Mouse (Mus musculus) neural tube, embryonic 14.5 days (tissue): ENCODE data around the gene Olfr1475. TPM values are rescaled to one million over a fixed set of nuclear protein-coding genes. Genes with fewer than 3 reads are reported as not detected.
"Not testable (repeated sequence)": the region's sequence is repeated elsewhere in the genome, so short reads cannot be mapped to it uniquely, and the experiment has no call there.

Experiments used
- ATAC-seq: fragments of 200-750 bp; cut with Nextera tagmentation; 2 replicates; pipeline ENCODE4 v1.8.0; 2017; ENCODE audit warnings: low read depth, mild to moderate bottlenecking, moderate TSS enrichment, moderate library complexity
- H3K27ac ChIP-seq: fragments of 300-500 bp; sonication (generic); 2 replicates; pipeline ENCODE4 v1.5.1; 2014; ENCODE audit warnings: low read depth, mild to moderate bottlenecking, control low read depth, low read length, moderate library complexity, mixed read lengths
- H3K27me3 ChIP-seq: fragments of 300-500 bp; sonication (generic); 2 replicates; pipeline ENCODE4 v1.6.1; 2014; ENCODE audit warnings: low read length; ENCODE audit not compliant: control insufficient read depth, insufficient read depth
- H3K36me3 ChIP-seq: fragments of 300-500 bp; sonication (generic); 2 replicates; pipeline ENCODE4 v1.6.1; 2014; ENCODE audit warnings: low read length, mixed read lengths; ENCODE audit not compliant: control insufficient read depth, insufficient read depth
- H3K4me1 ChIP-seq: fragments of 300-500 bp; sonication (generic); 2 replicates; pipeline ENCODE4 v1.6.1; 2014; ENCODE audit warnings: low read length; ENCODE audit not compliant: control insufficient read depth, insufficient read depth
- H3K4me2 ChIP-seq: fragments of 300-500 bp; sonication (generic); 2 replicates; pipeline ENCODE4 v1.6.1; 2014; ENCODE audit warnings: mild to moderate bottlenecking, low read depth, low read length, control low read depth
- H3K4me3 ChIP-seq: fragments of 300-500 bp; sonication (generic); 2 replicates; pipeline ENCODE4 v1.5.1; 2014; ENCODE audit warnings: low read depth, low read length, control low read depth, mixed read lengths
- H3K9ac ChIP-seq: fragments of 300-500 bp; sonication (generic); replicated peaks from 2 replicates; pipeline ENCODE4 v1.6.1; 2014; ENCODE audit warnings: low read depth, mild to moderate bottlenecking, control low read depth, low read length, mixed read lengths
- H3K9me3 ChIP-seq: fragments of 300-500 bp; sonication (generic); 2 replicates; pipeline ENCODE4 v1.6.1; 2016; ENCODE audit warnings: low read length; ENCODE audit not compliant: control insufficient read depth
- WGBS: fragments of 180-500 bp; shearing (Covaris S2); extraction: QIAGEN DNeasy Blood & Tissue Kit; methylation state at CpG from one replicate; pipeline ENCODE4 v1.1.7; 2014; 5-methylcytosine and 5-hydroxymethylcytosine counted together
- polyA plus RNA-seq: library from polyadenylated mRNA; unstranded; fragments of >200 nt; fragmentation: Nextera tagmentation; extraction: Ambion mirVana; gene quantifications from 2 replicates; pipeline ENCODE4 v1.2.1, GENCODE M21; 2014

The Olfr1475 gene
- not detected in 2 replicates for polyA plus RNA-seq

- Histone ChIP-seq H3K9ac (no peak within 1 kb of the TSS), H3K4me2 (no peak within 1 kb of the TSS), H3K9me3 (no peaks in the 10 kb centered on the region), H3K4me3 (no peak within 1 kb of the TSS), H3K27ac (no peak within 1 kb of the TSS), H3K36me3 (no peaks in the 10 kb centered on the region), H3K27me3 (no peaks in the 10 kb centered on the region), H3K4me1 (no peaks in the 10 kb centered on the region)
- no peak for ATAC-seq
Measured at GRCm38 (mm10) chr19:13480096-13480495, at the start of gene Olfr1475. TSS of gene Olfr1475 (minus strand) at chr19:13480196.

GRCm38 (mm10) chr19:13527613-13528012 lies 47.6 kb upstream of the Olfr1475 start, which contains the start of gene Olfr1480:
TSS of gene Olfr1480 (plus strand) at chr19:13527913.
- Histone ChIP-seq H3K4me1 (no peaks in the 10 kb centered on the region), H3K36me3 (no peaks in the 10 kb centered on the region), H3K27me3 (no peaks in the 10 kb centered on the region), H3K4me2 (no peak within 1 kb of the TSS), H3K27ac (no peak within 1 kb of the TSS), H3K4me3 (no peak within 1 kb of the TSS), H3K9me3 (no peaks in the 10 kb centered on the region), H3K9ac (no peak within 1 kb of the TSS)
- ATAC-seq: no peak
- 91% methylated on average over 2 of the region's 2 CpGs for WGBS

GRCm38 (mm10) chr19:13500246-13500645 lies 20.2 kb upstream of the Olfr1475 start, which contains the start of gene Olfr1477:
TSS of gene Olfr1477 (plus strand) at chr19:13500546.
- Histone ChIP-seq H3K27ac (no peak within 1 kb of the TSS), H3K9me3 (no peaks in the 10 kb centered on the region), H3K27me3 (no peaks in the 10 kb centered on the region), H3K4me1 (no peaks in the 10 kb centered on the region), H3K4me2 (no peak within 1 kb of the TSS), H3K4me3 (no peak within 1 kb of the TSS), H3K9ac (no peak within 1 kb of the TSS), H3K36me3 (no peaks in the 10 kb centered on the region)
- 68% methylated on average over 3 of the region's 3 CpGs for WGBS
- no peak for ATAC-seq

- 77% methylated on average over 4 of the region's 4 CpGs for WGBS
- H3K36me3 ChIP-seq, ATAC-seq, H3K4me1 ChIP-seq, H3K27ac ChIP-seq, H3K9ac ChIP-seq, H3K27me3 ChIP-seq, H3K4me2 ChIP-seq, H3K4me3 ChIP-seq, H3K9me3 ChIP-seq: not testable (repeated sequence)
Measured at GRCm38 (mm10) chr19:13469265-13469664, 10.7 kb downstream of the Olfr1475 start, which contains the start of gene Olfr1474. TSS of gene Olfr1474 (plus strand) at chr19:13469565.

- H3K9me3 ChIP-seq: no peaks in the 10 kb centered on the region
- no peaks in the 10 kb centered on the region for H3K4me1 ChIP-seq
- ATAC-seq: no peak
- H3K4me3 ChIP-seq: no peak within 1 kb of the TSS
- H3K27me3 ChIP-seq: no peaks in the 10 kb centered on the region
- H3K36me3 ChIP-seq: no peaks in the 10 kb centered on the region
- H3K9ac ChIP-seq: no peak within 1 kb of the TSS
- no peak within 1 kb of the TSS for H3K27ac ChIP-seq
- H3K4me2 ChIP-seq: no peak within 1 kb of the TSS
- 80% methylated on average over 1 of the region's 1 CpGs for WGBS
Measured at GRCm38 (mm10) chr19:13455986-13456385, 24.0 kb downstream of the Olfr1475 start, which contains the start of gene Olfr1472. TSS of gene Olfr1472 (minus strand) at chr19:13456086.

- H3K9ac ChIP-seq, ATAC-seq, H3K4me2 ChIP-seq, H3K36me3 ChIP-seq, H3K9me3 ChIP-seq, H3K27me3 ChIP-seq, H3K27ac ChIP-seq, H3K4me1 ChIP-seq, H3K4me3 ChIP-seq: not testable (repeated sequence)
- WGBS: 74% methylated on average over 2 of the region's 2 CpGs
Measured at GRCm38 (mm10) chr19:13443109-13443508, 36.9 kb downstream of the Olfr1475 start, which contains the start of gene Olfr1471. TSS of gene Olfr1471 (plus strand) at chr19:13443409.

Other genes starting within 250 kb of the Olfr1475 start
- not detected in 2 replicates for gene Olfr1463, start 248.9 kb downstream of the Olfr1475 start, polyA plus RNA-seq
- not detected in 2 replicates for gene Olfr1465, start 164.7 kb downstream of the Olfr1475 start, polyA plus RNA-seq
- not detected in 2 replicates for gene Olfr1466, start 141.3 kb downstream of the Olfr1475 start, polyA plus RNA-seq
- not detected in 2 replicates for gene Olfr1467, start 118.0 kb downstream of the Olfr1475 start, polyA plus RNA-seq
- not detected in 2 replicates for gene Olfr1469, start 72.3 kb downstream of the Olfr1475 start, polyA plus RNA-seq
- gene Olfr1471, start 36.8 kb downstream of the Olfr1475 start, polyA plus RNA-seq: not detected in 2 replicates
- not detected in 2 replicates for gene Olfr1472, start 24.1 kb downstream of the Olfr1475 start, polyA plus RNA-seq
- gene Olfr1474, start 10.6 kb downstream of the Olfr1475 start, polyA plus RNA-seq: not detected in 2 replicates
- gene Olfr1477, start 20.4 kb upstream of the Olfr1475 start, polyA plus RNA-seq: not detected in 2 replicates
- not detected in 2 replicates for gene Olfr1480, start 47.7 kb upstream of the Olfr1475 start, polyA plus RNA-seq
- not detected in 2 replicates for gene Olfr1484, start 103.3 kb upstream of the Olfr1475 start, polyA plus RNA-seq
- not detected in 2 replicates for gene Olfr1487, start 137.2 kb upstream of the Olfr1475 start, polyA plus RNA-seq
- gene Olfr1489, start 151.4 kb upstream of the Olfr1475 start, polyA plus RNA-seq: not detected in 2 replicates
- gene Olfr1490, start 170.9 kb upstream of the Olfr1475 start, polyA plus RNA-seq: not detected in 2 replicates
- not detected in 2 replicates for gene Olfr1491, start 217.1 kb upstream of the Olfr1475 start, polyA plus RNA-seq
- not detected in 2 replicates for gene Olfr1493-ps1, start 243.1 kb upstream of the Olfr1475 start, polyA plus RNA-seq